Mouse (Mus musculus) forebrain, embryonic 11.5 days (tissue): Measurements from ENCODE around the gene Tanc2. TPM values are rescaled to one million over a fixed set of nuclear protein-coding genes. Genes with fewer than 3 reads are reported as not detected.

ENCODE experiments used
- ATAC-seq: fragments of 200-750 bp; cut with Nextera tagmentation; replicated peaks from 2 replicates; pipeline ENCODE4 v1.8.0; 2017; ENCODE audit warnings: moderate TSS enrichment; ENCODE audit not compliant: low FRiP score
- DNase-seq: peaks from one replicate; pipeline ENCODE4 v3.0.0-alpha.2; 2017; ENCODE audit warnings: low spot score
- H3K27ac ChIP-seq: fragments of 300-500 bp; sonication (generic); 2 replicates; pipeline ENCODE4 v1.5.1; 2014; ENCODE audit warnings: low read depth, low read length
- H3K27me3 ChIP-seq: fragments of 300-500 bp; sonication (generic); 2 replicates; pipeline ENCODE4 v1.6.1; 2014; ENCODE audit warnings: mild to moderate bottlenecking, low read length, mixed read lengths; ENCODE audit not compliant: control insufficient read depth, insufficient read depth
- H3K36me3 ChIP-seq: fragments of 300-500 bp; sonication (generic); 2 replicates; pipeline ENCODE4 v1.6.1; 2014; ENCODE audit warnings: mild to moderate bottlenecking, low read length, moderate library complexity, mixed read lengths; ENCODE audit not compliant: control insufficient read depth, insufficient read depth
- H3K4me1 ChIP-seq: fragments of 300-500 bp; sonication (generic); replicated peaks from 2 replicates; pipeline ENCODE4 v1.6.1; 2014; ENCODE audit warnings: low read length, mixed read lengths; ENCODE audit not compliant: control insufficient read depth, insufficient read depth
- H3K4me2 ChIP-seq: fragments of 300-500 bp; sonication (generic); 2 replicates; pipeline ENCODE4 v1.6.1; 2014; ENCODE audit warnings: low read depth, mild to moderate bottlenecking, low read length, moderate library complexity, mixed read lengths; ENCODE audit not compliant: severe bottlenecking
- H3K4me3 ChIP-seq: fragments of 300-500 bp; sonication (generic); 2 replicates; pipeline ENCODE4 v1.5.1; 2014; ENCODE audit warnings: low read depth, low read length
- H3K9ac ChIP-seq: fragments of 300-500 bp; sonication (generic); 2 replicates; pipeline ENCODE4 v1.6.1; 2014; ENCODE audit warnings: low read length
- H3K9me3 ChIP-seq: fragments of 300-500 bp; sonication (generic); 2 replicates; pipeline ENCODE4 v1.6.1; 2016; ENCODE audit warnings: low read length, mixed read lengths; ENCODE audit not compliant: control insufficient read depth
- WGBS: fragments of 180-500 bp; shearing (Covaris S2); extraction: QIAGEN DNeasy Blood & Tissue Kit; methylation state at CpG from one replicate; pipeline ENCODE4 v1.1.7; 2014; 5-methylcytosine and 5-hydroxymethylcytosine counted together
- polyA plus RNA-seq: library from polyadenylated mRNA; unstranded; fragments of >200 nt; fragmentation: Nextera tagmentation; extraction: Ambion mirVana; gene quantifications from 2 replicates; pipeline ENCODE4 v1.2.1, GENCODE M21; 2014

The Tanc2 gene
- polyA plus RNA-seq, 1 experiment from 2014 or later, result 13.9 TPM

DNA sequence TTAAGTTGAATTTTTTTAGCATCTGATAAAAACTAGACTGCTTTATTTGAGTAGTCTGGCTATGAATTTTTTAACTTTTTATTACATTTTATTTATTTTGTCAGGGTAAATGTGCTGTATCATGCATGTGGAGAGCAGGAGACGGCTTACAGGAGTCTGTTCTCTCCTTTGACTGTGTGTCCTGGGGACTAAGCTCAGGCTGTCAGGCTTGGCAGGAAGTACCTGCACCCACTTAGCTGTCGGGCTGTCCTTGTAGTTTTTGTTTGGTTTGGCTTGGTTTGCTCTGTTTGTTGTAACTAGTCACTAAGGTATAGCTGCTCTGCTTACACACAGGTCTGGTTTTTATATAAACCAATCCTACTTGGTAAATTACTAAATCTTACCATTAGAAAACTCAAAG, 234.0 kb downstream of the Tanc2 start:
- DNase-seq (no peak), ATAC-seq (no peak)
- WGBS, result 83% methylated on average over 2 of the region's 2 CpGs
- no peak overlapping the region for H3K4me3 ChIP-seq
- H3K27ac ChIP-seq, result no peak overlapping the region
- no peaks in the 10 kb centered on the region for H3K36me3 ChIP-seq
- H3K9ac ChIP-seq, result no peak overlapping the region
- H3K27me3 ChIP-seq, result no peaks in the 10 kb centered on the region
- H3K9me3 ChIP-seq, result no peaks in the 10 kb centered on the region
- no peak overlapping the region for H3K4me2 ChIP-seq
- H3K4me1 ChIP-seq, result no peaks in the 10 kb centered on the region

DNA sequence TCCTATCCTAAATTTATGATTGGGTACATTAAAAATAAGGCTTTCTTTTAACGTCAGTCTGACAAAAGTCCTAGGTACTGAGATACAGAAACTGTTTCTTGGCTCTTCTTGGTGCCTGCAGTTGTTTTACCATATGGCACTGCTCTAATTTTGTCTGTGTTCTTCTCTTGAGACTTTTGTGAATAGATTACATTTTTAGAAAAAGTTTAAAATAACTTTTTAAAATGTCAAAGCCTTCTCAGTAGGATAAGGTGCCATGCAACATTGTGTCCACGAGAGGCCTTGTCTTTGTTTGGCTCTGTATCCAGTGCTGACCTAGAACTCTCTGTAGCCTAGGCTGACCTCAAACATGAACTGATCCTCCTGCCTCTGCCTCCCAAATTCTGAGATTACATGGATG, 238.4 kb downstream of the Tanc2 start:
- DNase-seq, result no peak
- Histone ChIP-seq H3K4me3 (no peak overlapping the region), H3K27ac (no peak overlapping the region), H3K27me3 (no peaks in the 10 kb centered on the region), H3K9me3 (no peaks in the 10 kb centered on the region), H3K9ac (no peak overlapping the region), H3K36me3 (no peaks in the 10 kb centered on the region), H3K4me2 (no peak overlapping the region), H3K4me1 (no peaks in the 10 kb centered on the region)
- 90% methylated on average over 2 of the region's 2 CpGs for WGBS
- no peak for ATAC-seq

DNA sequence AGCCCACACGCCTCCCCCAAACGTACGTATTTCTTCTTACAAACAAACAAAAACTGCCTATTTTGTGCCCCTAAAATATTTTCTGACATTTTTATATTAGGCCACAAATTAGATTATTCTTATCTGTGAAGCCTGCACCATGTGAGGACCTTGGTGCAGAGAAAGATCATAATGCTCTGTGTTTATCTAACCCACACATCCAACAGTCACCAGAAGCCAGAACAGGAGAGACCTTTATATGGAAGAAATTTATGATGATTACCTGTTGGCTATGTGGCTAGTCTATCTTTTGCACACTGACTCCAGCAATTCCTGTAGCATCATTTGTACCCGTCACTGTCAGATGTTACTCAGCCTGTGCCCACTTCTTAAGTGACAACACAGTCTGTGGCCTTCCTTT, 245.4 kb downstream of the Tanc2 start:
- Histone ChIP-seq H3K4me1 (no peaks in the 10 kb centered on the region), H3K4me3 (no peak overlapping the region), H3K27me3 (no peaks in the 10 kb centered on the region), H3K9ac (no peak overlapping the region), H3K27ac (no peak overlapping the region), H3K9me3 (no peaks in the 10 kb centered on the region), H3K36me3 (no peaks in the 10 kb centered on the region; the same call in 1 of the 2 replicates), H3K4me2 (no peak overlapping the region)
- 95% methylated on average over 4 of the region's 4 CpGs for WGBS
- DNase-seq, result no peak
- no peak for ATAC-seq

DNA sequence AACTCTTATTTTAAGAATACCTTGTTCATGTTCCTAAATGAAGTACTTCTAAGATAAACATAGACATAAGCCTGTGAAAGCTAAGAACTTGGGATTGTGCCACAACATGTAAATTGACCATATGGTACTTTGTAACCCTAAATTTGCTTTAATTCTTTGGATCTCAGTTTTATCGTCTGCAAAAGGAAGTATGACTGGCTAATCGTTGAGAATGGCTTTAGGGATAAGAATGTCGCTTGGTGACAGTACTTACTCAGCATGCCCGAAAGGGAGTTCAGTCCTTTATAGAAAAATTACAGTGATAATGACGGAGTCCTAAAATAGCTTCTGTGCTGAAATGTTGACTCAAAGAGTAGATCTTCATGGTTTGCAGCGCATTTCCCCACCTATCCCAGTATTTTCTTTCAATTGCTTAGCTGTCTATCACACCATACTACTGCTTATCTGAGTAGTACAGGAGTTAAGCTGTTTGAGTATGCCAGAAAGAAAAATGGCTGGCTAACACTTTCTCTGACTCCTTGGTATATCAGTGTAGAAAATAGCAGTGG, 246.6 kb downstream of the Tanc2 start:
- ATAC-seq (no peak), DNase-seq (no peak)
- Histone ChIP-seq H3K36me3 (no peaks in the 10 kb centered on the region; the same call in 1 of the 2 replicates), H3K4me2 (no peak overlapping the region), H3K27ac (no peak overlapping the region), H3K27me3 (no peaks in the 10 kb centered on the region), H3K9me3 (no peaks in the 10 kb centered on the region), H3K4me3 (no peak overlapping the region), H3K4me1 (no peaks in the 10 kb centered on the region), H3K9ac (no peak overlapping the region)
- WGBS, result 92% methylated on average over 6 of the region's 6 CpGs

DNA sequence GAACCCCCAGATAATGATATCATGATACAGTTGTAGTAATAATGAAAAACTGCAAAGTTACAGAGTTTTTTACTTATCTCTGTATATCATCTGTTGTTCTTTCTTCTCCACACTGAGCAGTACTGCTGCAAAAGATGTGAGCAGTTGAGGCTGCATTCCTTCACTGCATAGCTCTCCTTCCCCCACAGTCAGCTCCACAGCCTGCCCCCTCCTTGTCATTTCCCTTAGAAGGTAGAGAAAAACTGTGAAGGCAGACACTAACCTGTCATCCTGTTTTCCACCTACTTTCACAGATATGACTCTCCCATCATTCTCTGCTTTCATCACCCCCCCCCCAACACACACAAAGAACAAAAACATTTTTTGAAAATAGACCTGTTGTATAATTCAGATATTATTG, 248.2 kb downstream of the Tanc2 start:
- Histone ChIP-seq H3K4me3 (no peak overlapping the region), H3K27ac (no peak overlapping the region), H3K36me3 (no peaks in the 10 kb centered on the region; the same call in 1 of the 2 replicates), H3K9me3 (no peaks in the 10 kb centered on the region), H3K9ac (no peak overlapping the region), H3K27me3 (no peaks in the 10 kb centered on the region), H3K4me1 (no peaks in the 10 kb centered on the region), H3K4me2 (no peak overlapping the region)
- no peak for DNase-seq
- no peak for ATAC-seq

DNA sequence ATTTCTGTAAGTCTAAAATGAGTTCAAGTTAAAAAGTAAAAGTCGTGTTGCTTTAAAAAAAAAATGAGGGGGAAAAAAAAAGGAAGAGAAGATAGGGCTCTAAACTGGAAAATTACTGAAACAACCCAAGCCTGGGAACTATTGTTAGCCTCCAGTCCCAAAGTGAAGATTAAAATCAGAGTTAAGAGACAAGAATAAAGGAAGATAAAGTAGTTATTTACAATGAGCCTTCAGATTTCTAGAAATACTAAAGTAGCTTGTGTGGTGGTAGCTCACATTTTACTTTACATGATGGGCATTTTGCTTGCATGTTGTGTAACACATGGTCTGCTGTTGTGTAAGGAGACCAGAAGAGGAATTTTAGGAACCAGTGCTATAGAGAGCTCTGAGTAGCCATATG, 256.1 kb downstream of the Tanc2 start:
- Histone ChIP-seq H3K4me3 (no peak overlapping the region), H3K4me1 (no peaks in the 10 kb centered on the region), H3K9ac (no peak overlapping the region), H3K36me3 (no peaks in the 10 kb centered on the region), H3K9me3 (no peaks in the 10 kb centered on the region), H3K27me3 (no peaks in the 10 kb centered on the region), H3K4me2 (no peak overlapping the region), H3K27ac (no peak overlapping the region)
- ATAC-seq (no peak), DNase-seq (no peak)
- WGBS, result 88% methylated on average over 1 of the region's 1 CpGs

DNA sequence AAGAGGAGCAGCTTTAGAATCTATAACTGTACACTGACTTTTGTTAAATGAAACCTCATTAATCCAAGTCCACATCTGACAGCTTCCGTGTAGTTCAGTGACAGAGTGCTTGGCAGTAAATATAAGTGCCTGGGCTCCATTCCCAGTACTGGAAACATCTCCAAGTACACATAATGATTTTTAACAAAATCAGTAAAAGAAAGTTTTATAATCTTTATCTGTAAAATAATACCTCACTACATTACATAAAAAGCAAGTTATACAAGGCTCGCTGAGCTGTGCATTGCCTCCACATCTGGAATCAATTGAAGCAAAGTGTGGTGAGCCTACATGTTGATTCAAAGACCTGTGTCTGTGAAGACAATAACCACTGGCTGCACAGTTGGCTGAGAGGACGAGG, 265.7 kb downstream of the Tanc2 start:
- Histone ChIP-seq H3K4me2 (no peak overlapping the region), H3K36me3 (no peaks in the 10 kb centered on the region), H3K4me3 (no peak overlapping the region), H3K9ac (no peak overlapping the region), H3K27ac (no peak overlapping the region), H3K9me3 (no peaks in the 10 kb centered on the region), H3K27me3 (no peaks in the 10 kb centered on the region), H3K4me1 (no peaks in the 10 kb centered on the region)
- ATAC-seq (no peak), DNase-seq (no peak)
- 70% methylated on average over 3 of the region's 3 CpGs for WGBS

DNA sequence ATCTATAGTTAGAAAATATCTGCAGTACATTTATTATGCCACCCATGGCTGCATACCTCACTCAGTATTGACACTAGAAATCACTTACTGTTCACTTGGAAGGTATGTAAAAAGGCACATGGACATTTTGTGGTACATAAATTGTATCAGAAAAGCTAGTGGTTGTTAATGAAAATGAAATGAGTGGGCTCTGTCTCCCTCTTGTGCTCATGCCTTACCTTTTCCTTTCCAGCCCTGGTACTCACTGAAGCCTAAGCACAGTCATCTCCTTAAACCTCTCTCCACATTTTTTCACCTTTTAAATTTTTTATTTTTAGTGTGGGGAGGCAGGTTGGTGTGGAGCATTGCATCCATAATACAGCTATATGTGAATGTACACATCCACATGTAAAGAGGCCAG, 268.3 kb downstream of the Tanc2 start:
- H3K36me3 ChIP-seq, result no peaks in the 10 kb centered on the region
- H3K27me3 ChIP-seq, result no peaks in the 10 kb centered on the region
- H3K4me3 ChIP-seq, result no peak overlapping the region
- H3K27ac ChIP-seq, result no peak overlapping the region
- no peak overlapping the region for H3K9ac ChIP-seq
- no peak for DNase-seq
- H3K4me2 ChIP-seq, result no peak overlapping the region
- no peaks in the 10 kb centered on the region for H3K4me1 ChIP-seq
- H3K9me3 ChIP-seq, result no peaks in the 10 kb centered on the region
- ATAC-seq, result no peak

DNA sequence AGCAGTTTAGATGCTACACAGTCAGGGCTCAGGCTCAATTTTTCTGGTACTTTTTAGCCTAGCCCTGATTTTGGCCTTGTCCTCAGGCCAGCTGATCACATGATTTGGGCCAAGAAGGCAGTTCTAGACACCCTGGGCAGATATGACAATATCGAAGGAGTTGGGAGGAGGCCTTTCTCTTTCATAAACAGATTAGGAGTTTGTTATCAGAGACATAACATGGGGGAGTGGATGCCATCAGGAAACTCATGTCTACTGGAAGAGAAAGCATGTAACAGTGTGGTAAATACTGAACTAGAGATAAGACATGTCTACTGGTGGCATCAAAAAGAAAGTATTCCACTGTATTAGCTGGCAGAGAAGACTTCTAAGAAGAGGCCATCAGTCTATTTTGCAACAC, 295.8 kb downstream of the Tanc2 start:
- Histone ChIP-seq H3K9me3 (no peaks in the 10 kb centered on the region), H3K27ac (no peak overlapping the region), H3K36me3 (no peaks in the 10 kb centered on the region), H3K4me1 (no peaks in the 10 kb centered on the region), H3K27me3 (no peaks in the 10 kb centered on the region), H3K4me2 (no peak overlapping the region), H3K9ac (no peak overlapping the region), H3K4me3 (no peak overlapping the region)
- ATAC-seq (no peak), DNase-seq (no peak)
- 94% methylated on average over 1 of the region's 1 CpGs for WGBS
